Mouse (Mus musculus) spleen, adult 2 months (tissue): ENCODE measurements around the gene Utp4. TPM values are rescaled to one million over a fixed set of nuclear protein-coding genes. Genes with fewer than 3 reads are reported as not detected.
"Not testable (repeated sequence)": the region's sequence is repeated elsewhere in the genome, so short reads cannot be mapped to it uniquely, and the experiment has no call there.

Experiments
- DNase-seq, 2 experiments: peaks; one replicate each; pipeline versions ENCODE4 v3.0.0 to v3.0.0-alpha.2; 2012 to 2021; ENCODE audit warnings: low spot score in 2 of 2, low read depth in 1 of 2
- H3K27ac ChIP-seq: fragments of 200-500 bp; 2 replicates; pipeline ENCODE4 v1.5.1; 2012; ENCODE audit warnings: low read length, inconsistent platforms; ENCODE audit not compliant: insufficient read depth
- H3K27me3 ChIP-seq: fragments of 200-500 bp; 2 replicates; pipeline ENCODE4 v1.6.1; 2012; ENCODE audit warnings: mild to moderate bottlenecking, moderate library complexity, low read length, inconsistent platforms; ENCODE audit not compliant: control insufficient read depth, insufficient read depth
- H3K36me3 ChIP-seq: fragments of 200-500 bp; 2 replicates; pipeline ENCODE4 v1.6.1; 2012; ENCODE audit warnings: mild to moderate bottlenecking, low read length, inconsistent platforms; ENCODE audit not compliant: control insufficient read depth, insufficient read depth
- H3K4me1 ChIP-seq: fragments of 200-500 bp; 2 replicates; pipeline ENCODE4 v1.6.1; 2011; ENCODE audit warnings: inconsistent platforms; ENCODE audit not compliant: control insufficient read depth, insufficient read depth, insufficient read length
- H3K4me3 ChIP-seq: fragments of 200-500 bp; 2 replicates; pipeline ENCODE4 v1.5.1; 2011; ENCODE audit warnings: mild to moderate bottlenecking, inconsistent platforms; ENCODE audit not compliant: insufficient read depth, insufficient read length; ENCODE audit errors: extremely low read depth
- CTCF ChIP-seq: fragments of 200-500 bp; IDR thresholded peaks from 2 replicates; pipeline ENCODE4 v1.5.1; 2011; ENCODE audit warnings: mild to moderate bottlenecking, inconsistent platforms; ENCODE audit not compliant: insufficient read depth, insufficient read length, insufficient replicate concordance; ENCODE audit errors: extremely low read depth
- POLR2A ChIP-seq: fragments of 200-500 bp; IDR thresholded peaks from 2 replicates; pipeline ENCODE4 v1.6.1; 2011; ENCODE audit warnings: low read depth, low read length, inconsistent platforms
- WGBS: fragments of 180-500 bp; shearing (Covaris S2); methylation state at CpG from one replicate; pipeline ENCODE4 v1.1.7; 2018; 5-methylcytosine and 5-hydroxymethylcytosine counted together
- polyA plus RNA-seq: library from polyadenylated mRNA; depleted of rRNA; stranded (reverse); fragments of >200 nt; gene quantifications from 2 replicates; pipeline ENCODE4 v1.2.3, GENCODE M21; 2012

The Utp4 gene
- polyA plus RNA-seq, 1 experiment = 13.6 TPM

DNA sequence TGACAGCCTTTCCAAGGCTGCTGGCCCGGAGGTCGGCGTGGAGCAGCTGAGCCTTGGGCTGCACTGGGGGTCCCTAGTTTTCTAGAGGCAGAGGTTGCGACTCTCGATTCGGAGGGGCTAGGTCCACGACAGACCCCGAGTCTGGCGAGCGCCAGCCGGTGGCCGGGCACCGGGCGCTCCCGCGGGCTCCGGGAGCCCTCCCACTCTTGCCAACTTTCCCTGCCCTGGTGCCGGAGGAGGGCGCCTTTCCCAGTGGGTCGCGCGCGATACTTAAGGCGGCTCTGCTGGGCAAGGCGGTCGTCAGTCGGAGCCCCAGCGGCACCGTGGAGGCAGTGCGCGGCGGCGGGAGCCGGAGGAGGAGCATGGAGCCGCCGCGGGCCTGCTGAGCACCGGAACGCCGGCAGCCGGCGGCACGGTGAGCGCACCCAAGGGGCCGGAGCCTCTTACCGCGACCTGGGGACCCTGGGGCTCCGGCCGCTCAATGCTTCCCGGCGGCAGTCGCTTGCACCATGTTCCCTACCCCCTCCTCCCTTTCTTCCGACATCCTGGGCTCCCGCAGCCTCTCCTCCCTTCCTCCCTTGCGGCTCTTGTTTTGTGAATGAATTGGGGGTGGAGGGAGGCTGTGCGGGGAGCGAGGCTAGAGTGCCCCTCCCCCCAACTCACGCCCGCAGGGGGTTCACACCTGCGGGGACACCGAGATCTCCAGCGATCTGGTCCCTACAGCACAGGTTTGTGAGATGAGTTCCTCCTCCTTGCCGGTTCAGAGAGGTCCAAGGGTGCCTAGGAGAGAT lies 22.7 kb upstream of the Utp4 start:
- Histone ChIP-seq H3K36me3 (no peaks in the 10 kb centered on the region; the same call in 1 of the 2 replicates), H3K27me3 (peaks cover 12% of the 10 kb centered on the region), H3K27ac (no peak overlapping the region), H3K4me3 (peak overlapping the region; percentile 23; the same call in 1 of the 2 replicates), H3K4me1 (peaks cover 4% of the 10 kb centered on the region)
- TF ChIP-seq POLR2A = no peak
- no peak for TF ChIP-seq CTCF
- WGBS = under 1% methylated on average over 63 of the region's 63 CpGs
- DNase-seq = no peak

DNA sequence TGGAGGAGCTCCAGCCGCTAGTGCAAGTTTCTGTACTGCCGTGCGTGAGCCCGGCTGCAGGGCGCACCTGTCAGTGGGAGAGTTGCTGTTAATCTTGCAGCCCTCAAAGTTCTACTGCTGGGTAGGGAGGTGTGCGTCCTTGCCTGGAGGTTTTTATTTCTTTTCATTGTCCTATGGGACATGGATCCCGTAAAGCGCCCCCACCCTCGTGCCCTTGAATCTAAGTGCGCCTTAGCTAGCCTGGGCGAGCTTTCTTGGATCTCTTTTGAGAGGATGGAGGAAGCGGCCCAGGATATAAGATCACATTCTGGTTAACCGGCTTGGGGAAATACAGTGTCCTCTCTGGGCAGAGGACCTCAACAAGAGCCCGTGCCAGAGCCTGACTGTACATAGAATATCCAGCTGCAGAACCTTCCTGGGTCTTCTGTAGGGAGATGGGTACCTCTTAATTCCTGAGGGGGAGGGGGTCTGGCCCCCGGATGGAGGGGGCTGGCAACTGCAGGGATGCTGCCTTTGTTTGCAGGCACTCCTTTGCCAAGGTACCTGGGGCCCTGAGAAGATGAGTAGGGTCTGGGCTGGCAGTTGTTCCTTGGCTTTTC lies 22.0 kb upstream of the Utp4 start:
- Histone ChIP-seq H3K4me1 (peaks cover 4% of the 10 kb centered on the region), H3K27ac (no peak overlapping the region), H3K36me3 (peaks cover 1% of the 10 kb centered on the region), H3K27me3 (peaks cover 12% of the 10 kb centered on the region), H3K4me3 (peak overlapping the region; percentile 15; the same call in 1 of the 2 replicates)
- no peak for DNase-seq
- 4% methylated on average over 15 of the region's 15 CpGs for WGBS
- TF ChIP-seq CTCF (no peak), POLR2A (no peak)

DNA sequence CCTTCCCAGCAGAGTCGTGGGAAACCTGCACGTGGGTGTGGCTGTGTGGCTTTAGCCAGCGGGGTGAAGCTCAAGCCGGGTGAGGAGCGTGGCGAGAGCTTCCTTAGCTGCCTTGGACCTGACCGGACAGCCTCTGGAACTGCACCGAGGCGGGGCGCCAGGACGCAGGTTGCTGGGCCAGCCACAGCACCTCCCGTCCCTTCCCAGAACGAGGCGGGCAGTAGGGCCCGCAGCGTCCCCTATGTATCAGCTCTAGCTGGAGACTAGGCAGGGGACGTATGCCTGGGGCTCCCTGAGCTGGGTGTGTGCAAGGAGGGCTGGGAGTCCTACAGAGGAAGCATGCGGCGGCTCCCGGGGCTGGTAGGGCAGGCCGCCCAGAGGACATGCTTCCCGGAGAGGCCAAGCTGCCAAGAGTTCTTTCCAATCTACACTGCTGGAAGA lies 21.5 kb upstream of the Utp4 start:
- no peak overlapping the region for H3K4me3 ChIP-seq
- DNase-seq = no peak

DNA sequence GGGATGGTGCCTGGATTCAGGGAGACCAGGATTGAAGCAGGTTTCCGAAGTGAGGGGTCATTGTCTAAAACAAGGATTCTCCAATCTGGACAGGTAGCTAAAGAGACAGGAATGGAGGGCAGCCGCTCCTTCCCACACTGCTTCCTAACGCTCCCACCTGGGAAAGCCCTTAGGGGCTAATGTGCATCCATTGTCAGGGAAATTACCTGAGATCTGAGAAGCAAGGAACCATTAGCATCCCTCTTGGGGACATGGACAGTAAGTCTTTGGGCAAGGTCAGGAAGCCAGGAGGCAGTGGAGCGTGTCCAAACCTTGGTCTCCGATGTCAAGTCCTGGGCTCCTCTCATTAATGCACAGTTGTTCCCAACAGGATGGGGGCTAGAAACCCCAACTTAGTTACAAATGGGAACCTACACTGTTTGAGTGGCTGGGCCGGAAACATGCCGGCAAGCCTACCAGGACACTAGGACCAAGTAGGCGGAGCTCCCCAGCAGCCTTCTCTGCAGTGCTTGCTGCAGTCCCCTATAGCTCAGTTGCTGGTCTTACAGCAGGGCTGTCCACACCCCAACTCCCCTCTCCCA lies 20.9 kb upstream of the Utp4 start:
- H3K4me3 ChIP-seq = no peak overlapping the region
- WGBS = 61% methylated on average over 8 of the region's 8 CpGs
- no peak for DNase-seq
- no peak overlapping the region for H3K27ac ChIP-seq
- TF ChIP-seq CTCF (no peak), POLR2A (no peak)
- H3K36me3 ChIP-seq = peaks cover 2% of the 10 kb centered on the region
- H3K4me1 ChIP-seq = peaks cover 4% of the 10 kb centered on the region
- H3K27me3 ChIP-seq = peaks cover 12% of the 10 kb centered on the region

More for the DNA sequence above, 21.5 kb upstream of the Utp4 start:
- Histone ChIP-seq H3K36me3 (peaks cover 2% of the 10 kb centered on the region), H3K4me1 (peaks cover 4% of the 10 kb centered on the region), H3K27ac (no peak overlapping the region), H3K27me3 (peaks cover 12% of the 10 kb centered on the region)
- TF ChIP-seq CTCF = no peak
- no peak for TF ChIP-seq POLR2A
- WGBS = 8% methylated on average over 22 of the region's 22 CpGs

DNA sequence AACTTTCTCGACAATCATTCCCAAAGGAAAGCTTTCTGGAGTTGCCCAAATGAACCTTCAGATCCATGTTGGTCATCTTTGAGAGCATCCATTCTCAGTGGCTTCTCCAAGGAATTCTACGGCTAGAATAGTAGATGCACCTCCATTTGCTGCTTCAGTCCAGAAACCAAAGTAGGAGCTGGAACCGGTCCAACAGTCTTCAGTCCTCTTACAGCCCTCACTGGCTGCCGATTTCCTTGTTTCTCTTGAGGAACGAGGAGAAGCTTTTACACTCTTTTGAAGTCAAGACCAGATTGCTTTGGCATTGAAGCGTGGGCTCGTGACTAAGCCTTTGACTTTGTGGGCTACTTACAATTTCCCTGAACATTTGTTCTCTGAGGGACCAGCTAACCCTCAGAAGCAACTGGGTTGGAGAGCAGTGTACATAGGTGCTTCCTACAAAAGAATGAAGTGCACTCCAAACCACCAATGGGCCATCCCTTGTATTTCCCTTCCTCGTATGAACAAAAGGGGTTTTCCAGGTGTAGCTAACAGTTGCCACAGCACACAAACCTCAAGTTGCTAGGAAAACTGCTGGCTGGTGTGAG lies 13.2 kb upstream of the Utp4 start:
- Histone ChIP-seq H3K36me3 (peaks cover 27% of the 10 kb centered on the region), H3K27ac (no peak overlapping the region), H3K27me3 (no peaks in the 10 kb centered on the region), H3K4me1 (no peaks in the 10 kb centered on the region), H3K4me3 (no peak overlapping the region)
- DNase-seq = no peak
- TF ChIP-seq CTCF (no peak), POLR2A (no peak)
- 88% methylated on average over 8 of the region's 8 CpGs for WGBS

DNA sequence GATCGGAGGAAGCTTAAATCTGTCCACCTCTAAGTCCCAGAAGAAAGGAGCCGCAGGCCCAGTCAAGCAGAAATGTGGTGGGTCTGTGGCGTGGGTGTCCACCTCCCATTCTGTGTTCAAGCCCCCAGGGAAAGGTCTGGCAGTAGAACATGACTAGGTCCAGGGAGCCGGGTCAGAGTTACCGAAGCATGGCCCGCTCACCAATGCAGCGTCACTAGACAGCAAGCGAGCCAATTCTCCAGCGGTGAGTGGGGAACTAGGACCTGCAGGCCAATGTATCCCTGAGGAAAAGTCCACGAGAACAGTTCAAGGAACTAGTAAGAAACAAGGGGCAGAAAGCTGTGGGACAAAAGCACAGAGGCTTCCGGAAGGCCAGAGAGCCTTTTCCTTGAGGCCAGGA lies 9.3 kb upstream of the Utp4 start:
- WGBS = 96% methylated on average over 11 of the region's 11 CpGs
- H3K27ac ChIP-seq, H3K27me3 ChIP-seq, H3K4me3 ChIP-seq, H3K4me1 ChIP-seq, DNase-seq: not testable (repeated sequence)
- H3K36me3 ChIP-seq = peaks cover 36% of the 10 kb centered on the region

DNA sequence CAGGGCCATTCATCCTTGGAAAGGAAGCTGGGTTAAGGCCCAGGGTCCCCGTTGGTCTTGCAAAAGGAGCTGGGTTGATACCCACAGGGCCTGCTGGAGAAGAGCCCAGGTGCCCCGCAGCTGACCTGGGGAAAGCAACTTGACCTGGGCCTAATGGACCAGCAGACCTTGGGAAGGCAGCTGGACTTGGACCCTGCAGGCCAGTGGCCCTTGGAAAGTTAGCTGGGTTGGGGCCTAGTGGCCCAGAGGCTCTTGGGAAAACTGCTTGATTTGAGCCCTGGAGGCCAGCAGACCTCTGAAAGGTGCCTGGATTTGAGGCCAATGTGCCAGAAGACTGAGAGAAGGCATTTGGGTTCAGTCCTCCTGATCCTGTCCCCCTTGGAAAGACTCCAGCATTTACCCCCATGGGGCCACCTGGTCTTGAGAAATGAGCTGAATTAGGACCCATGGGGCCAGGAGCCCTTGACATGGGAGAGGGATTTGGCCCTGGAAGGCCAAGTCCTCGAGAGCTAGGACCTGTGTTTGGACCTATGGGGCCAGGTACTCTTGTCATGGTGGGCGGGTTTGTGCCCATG lies 8.5 kb upstream of the Utp4 start:
- H3K4me3 ChIP-seq, H3K27ac ChIP-seq, H3K4me1 ChIP-seq, H3K27me3 ChIP-seq, DNase-seq: not testable (repeated sequence)
- 92% methylated on average over 4 of the region's 4 CpGs for WGBS
- H3K36me3 ChIP-seq = peaks cover 33% of the 10 kb centered on the region
